Mouse (Mus musculus) CD4-positive, CD25-positive, alpha-beta regulatory T cell, adult 4 months (primary cell): ENCODE measurements around the gene Orai1. TPM values are rescaled to one million over a fixed set of nuclear protein-coding genes. Genes with fewer than 3 reads are reported as not detected.
"Not testable (repeated sequence)": the region's sequence is repeated elsewhere in the genome, so short reads cannot be mapped to it uniquely, and the experiment has no call there.

Source experiments
- ATAC-seq: one replicate; pipeline ENCODE4 v1.8.0; 2017
- polyA plus RNA-seq, 2 experiments: library from polyadenylated mRNA; unstranded; fragments of 100-300 nt; shearing (Covaris generic); gene quantifications; one replicate each; pipeline ENCODE4 v1.2.1; 2017

The Orai1 gene
- polyA plus RNA-seq, 2 experiments from 2014 or later: 4.2 to 8.1 TPM

DNA sequence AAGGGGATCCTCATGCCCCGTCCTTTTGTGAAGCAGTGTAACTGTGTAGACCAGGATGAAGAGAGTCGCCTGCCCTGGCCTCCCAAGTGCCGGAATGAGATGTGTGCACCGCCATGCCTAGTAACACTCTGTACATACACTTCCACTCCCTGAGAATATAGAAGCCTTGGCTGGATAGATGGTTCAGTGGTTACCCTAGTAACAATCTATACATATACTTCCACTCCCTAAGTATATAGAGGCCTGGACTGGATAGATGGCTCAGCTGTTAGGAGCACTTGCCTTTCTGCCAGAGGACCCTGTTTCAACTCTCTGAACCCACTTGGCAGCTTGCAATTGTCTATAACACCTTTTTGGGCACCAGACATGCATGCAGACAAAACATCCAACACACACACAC, 20.2 kb downstream of the Orai1 start:
- ATAC-seq: no peak

DNA sequence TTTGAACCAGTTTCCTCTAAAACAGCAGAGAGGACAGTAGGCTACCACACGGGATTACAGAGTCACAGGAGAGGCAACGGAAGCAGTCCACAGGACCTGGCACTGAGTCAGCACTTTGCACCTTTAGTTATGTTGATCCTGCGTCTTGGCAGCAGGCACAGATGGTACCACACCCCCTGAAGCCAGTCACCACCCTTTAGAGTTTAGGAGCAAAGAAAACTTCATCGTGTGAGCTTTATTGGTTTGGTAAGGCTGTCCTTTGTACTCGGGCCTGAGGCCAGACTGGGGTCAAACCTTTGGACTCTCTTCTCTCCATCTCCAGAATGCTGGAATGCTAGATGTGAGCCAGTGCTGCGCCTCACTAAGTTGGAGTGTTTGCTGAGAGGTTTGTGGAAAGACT, 20.7 kb downstream of the Orai1 start:
- ATAC-seq: peak; percentile 21

DNA sequence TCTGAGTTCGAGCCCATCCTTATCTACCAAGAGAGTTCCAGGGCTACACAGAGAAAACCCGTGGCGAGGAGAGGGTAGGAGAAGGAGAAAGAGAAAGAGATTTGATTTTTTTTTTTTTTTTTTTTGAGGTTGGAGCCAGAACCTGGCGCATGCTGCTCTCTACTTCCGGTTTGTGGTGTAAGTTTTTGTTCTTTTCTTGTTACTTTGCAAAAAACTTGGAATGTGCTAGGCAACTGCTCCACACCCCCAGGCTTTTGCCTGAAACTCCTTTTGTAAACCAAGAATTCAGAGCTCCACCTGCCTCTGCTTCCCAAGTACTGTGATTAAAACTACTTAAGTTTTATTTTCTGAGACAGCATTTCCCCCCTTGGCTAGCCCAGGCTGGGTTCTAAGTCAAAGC, 23.2 kb downstream of the Orai1 start:
- peak; percentile 23 for ATAC-seq

DNA sequence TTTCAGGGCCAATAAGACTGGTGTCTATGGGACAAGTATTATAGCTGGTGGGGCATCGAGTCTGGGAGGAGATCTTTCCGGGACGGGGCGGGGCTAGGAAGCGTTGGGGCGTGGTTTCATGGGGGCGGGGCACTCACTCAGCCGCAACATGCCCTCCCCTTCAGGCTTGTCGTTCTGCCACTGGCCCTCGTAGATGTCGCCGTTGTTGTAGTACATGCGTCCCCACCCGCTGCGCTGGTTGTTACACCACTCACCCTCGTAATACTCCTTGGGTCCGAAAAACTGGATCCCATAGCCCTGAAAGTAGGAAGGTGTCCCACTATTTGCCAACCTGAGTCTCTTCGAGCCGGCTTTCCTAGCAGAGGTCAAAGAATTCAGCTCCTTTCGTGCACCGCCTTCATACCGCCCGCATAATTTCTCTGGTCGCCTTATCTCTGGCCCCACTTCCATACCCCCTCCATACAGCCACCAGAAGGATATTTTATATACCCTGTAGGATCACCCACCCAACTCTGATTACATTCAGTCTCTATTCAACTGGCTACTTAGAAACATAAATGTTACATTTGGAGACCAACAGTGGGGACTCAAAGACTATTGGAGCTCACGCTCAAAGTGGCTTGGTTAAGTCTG, 24.4 kb downstream of the Orai1 start:
- ATAC-seq: peak; percentile 84

DNA sequence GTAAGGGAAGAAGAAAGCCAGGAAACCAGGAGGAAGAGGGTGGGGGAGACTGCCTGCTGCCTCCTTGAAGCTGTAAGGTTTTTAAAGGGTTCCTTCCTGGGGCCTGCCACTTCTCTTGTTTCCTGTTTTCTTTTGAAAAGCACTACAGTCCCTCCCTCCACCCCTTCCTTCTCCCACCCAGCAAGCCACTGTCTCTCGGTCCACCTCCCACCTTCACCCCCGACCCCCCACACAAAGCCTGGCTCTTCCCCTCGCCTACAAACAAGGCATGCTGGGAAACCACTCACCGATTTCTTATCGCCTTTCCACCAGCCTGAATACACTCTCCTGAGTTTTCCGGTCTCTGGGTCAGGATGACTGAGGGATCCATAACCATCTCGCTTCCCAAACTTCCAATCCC, 25.9 kb downstream of the Orai1 start:
- ATAC-seq: no peak

DNA sequence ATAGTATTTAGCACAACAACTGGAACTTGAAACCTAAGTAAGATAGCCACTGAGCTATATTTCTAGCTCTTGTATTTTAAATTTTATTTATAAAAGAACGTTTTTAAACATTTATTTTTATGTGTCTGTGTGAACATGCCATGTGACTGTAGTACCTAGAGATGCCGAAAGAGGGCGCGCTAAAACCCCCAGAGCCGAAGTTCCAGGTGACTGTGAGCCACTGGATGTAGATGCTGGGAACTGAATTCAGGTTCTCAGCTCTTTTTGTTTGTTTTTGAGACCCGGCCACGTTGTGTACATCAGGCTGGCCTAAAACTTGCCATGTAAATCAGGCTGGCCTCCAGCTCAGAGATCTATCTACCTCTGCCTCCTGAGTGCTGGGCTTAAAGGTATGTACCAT, 29.0 kb downstream of the Orai1 start:
- ATAC-seq: no peak

DNA sequence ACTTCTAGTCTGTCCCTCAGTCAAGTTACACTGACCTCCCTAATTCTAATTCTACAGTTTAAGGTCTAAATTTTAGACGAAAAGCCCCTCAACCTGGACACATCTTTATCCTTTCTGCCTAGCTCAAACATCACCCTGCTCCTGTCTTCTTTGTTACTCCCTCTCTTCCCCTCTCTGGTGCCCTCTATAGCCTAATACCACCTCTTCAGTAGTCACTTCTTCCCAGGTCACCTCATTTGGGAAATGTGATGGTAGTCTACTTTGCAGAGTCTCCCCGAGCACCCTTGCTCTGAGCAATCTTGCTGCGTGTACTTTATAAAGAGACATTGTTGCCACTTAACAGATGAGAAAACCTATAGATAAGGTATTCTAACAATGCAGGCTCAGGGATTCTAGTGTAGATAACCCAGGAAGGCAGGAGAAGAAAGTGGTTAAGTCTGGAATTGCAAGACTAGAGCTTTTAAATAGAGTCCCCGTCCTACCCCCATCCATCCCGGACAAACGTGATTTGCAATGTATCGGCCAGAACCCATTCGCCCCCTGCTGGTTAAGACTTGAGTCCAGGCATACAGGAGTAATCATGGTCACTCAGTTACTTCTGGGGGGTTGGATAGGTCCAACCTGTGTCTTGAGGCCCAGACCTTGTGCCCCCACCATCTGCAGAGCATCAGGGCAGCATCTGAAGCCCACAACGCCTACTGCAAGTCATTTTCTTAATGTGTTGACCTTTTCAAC, 30.9 kb downstream of the Orai1 start:
- peak; percentile 56 for ATAC-seq

DNA sequence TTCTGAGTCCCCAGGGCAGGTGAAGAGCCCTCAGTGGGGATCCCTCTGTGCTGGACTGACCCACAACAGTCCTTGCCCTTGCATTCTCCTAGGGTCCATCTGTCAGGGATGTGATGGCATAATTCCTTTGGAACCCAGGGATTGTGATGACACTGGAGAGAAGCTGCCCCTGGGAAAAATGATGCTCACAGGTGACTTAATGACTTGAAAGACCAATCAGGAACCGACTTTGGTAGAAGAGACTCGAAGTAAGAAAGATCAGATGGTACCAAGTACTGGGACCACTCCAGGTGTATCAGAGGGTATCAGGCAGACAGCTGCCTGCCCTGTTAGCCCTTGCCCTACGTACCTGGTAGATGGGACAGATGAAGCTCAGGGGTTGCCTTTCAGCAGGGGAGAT, 32.0 kb downstream of the Orai1 start, which contains the start of gene Morn3:
Gene Morn3 (minus strand): TSS at position 101 of the 400 bp plus-strand sequence.
- no peak for ATAC-seq

DNA sequence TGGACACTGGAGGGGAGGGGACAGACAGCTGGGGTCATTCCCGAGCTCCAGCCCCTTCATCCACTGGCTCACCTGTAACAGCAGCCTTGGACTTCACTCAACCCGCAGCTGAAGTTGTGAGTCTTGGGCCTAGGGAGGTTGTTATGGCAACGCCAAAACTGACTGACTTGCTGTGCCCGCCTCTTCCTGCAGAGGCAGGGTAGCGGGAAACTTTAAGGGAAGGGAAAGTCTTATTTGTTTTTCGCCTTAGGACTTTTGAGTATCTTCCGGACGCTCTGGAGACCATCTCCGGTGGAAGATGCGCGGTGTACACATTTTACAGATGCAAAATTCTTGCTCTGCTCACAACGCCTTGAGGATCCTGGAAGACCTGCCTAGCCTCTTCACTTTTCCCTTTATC, 34.4 kb downstream of the Orai1 start:
- ATAC-seq: peak; percentile 80

DNA sequence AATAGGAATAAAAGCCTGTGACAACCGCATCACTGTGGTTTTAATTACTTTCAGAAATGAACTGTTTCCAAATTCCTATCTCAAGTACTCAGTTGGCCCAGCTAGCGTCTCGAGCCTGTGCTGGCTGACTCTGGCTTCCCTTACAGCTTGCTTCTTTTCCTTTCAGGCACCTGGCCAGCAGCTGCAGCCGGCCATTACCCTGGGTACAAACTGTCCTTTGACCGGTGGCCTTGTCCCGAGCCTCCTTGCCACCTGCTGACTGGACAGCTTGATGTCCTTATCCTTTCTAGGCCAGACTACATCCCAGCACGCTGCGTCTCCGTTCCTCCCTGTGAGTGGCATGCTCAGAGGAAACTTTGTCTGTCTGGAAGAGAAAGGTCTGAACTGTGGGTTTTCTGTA, 36.0 kb downstream of the Orai1 start:
- no peak for ATAC-seq

DNA sequence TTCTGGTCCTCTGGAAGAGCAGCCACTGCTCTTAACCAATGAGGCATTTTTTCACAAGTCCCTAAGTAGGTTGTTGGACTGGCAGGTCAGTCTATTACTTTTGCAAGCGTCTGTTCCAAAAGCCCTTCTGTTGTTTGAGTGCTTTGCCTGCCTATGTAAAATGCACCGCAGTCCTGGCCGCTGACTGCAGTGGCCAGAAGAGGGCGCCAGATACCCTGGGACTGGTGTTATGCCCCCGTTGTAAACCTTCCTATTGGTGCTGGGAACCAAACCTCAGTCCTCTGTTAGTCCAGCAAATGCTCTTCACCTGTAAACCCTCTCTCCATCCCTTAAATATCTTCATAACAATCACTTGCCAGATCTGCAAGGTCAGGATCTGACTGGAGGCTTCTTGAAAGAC, 36.9 kb downstream of the Orai1 start:
- ATAC-seq: no peak

DNA sequence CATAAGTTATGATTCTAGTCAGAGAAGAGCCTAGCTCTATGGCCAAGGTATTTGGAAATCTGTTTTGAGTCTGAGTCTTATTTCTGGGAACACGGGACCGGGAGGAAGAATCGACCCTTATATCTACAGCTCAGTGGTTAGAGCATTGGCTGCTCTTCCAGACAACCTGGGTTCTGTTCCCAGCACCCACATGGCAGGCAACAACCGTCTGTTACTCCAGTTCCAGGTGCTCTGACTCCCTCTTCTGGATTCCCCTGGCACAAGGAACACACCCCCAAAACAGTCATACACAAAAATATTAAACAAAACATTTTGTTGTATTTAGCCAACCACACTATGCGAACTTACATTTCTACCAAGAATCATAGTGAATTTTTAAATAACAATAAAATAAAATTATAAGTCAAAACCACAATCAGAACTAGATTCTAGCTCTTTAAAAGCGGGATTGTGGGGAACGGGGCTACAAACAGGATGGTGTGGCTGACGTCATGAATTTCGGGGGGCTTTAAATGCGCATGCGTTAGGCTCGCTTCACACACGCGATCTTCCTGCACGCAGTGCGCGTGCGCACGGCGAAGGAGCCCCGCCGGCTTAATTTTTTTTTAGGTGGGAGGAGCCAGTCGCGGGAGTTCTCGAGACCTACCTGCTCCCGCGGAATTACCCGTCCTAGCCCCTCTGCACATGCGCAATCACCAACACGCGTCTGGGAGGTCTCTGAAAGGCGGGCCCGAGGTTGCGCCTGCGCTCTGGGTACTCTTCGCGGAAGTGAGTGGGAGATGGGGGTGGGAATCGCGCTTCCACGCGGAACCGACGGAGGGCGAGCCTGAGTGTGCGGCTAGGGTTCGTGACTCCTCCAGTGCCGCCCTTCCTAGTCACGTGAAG, 42.7 kb downstream of the Orai1 start:
- peak; percentile 96 for ATAC-seq

DNA sequence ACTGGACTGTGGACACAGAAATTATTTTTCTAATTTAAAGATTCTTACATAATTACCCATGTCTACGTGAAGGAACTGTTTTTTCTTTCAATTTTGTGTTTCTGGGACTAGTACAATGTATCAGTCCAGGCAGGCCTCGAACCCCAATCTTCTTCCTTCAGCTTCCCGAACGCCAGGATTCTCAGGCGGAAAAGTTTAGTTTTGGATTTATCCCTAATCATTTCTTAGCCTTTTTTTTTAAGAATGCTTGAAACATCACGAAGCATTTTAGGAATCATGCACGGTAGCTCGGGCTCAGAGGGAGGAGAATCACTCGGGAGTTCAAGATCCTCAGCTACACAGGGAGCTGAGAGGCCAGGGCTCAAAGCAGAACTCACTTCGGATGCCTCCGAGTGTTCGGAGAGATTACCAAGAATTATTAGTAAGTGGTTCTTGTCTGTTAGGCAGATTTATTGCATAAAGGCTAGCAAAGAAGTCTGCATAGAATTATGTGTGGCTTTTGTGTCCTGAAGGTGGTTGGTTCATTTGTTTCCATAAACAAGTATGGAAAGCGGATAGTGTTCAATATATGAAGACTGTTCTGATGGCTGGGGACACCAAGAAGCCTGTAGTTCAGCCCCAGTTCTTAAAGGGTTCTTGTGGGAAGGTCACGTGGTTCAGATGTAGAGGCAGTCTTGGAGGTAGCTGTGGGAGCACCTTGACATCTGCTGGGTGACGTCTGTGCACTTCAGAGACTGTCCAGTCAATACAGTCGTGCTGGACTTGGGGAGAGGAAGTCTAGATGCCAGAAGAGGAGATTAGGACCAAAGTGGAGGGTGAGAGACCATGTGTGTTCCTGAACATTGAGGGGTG, 43.6 kb downstream of the Orai1 start:
- ATAC-seq: no peak

DNA sequence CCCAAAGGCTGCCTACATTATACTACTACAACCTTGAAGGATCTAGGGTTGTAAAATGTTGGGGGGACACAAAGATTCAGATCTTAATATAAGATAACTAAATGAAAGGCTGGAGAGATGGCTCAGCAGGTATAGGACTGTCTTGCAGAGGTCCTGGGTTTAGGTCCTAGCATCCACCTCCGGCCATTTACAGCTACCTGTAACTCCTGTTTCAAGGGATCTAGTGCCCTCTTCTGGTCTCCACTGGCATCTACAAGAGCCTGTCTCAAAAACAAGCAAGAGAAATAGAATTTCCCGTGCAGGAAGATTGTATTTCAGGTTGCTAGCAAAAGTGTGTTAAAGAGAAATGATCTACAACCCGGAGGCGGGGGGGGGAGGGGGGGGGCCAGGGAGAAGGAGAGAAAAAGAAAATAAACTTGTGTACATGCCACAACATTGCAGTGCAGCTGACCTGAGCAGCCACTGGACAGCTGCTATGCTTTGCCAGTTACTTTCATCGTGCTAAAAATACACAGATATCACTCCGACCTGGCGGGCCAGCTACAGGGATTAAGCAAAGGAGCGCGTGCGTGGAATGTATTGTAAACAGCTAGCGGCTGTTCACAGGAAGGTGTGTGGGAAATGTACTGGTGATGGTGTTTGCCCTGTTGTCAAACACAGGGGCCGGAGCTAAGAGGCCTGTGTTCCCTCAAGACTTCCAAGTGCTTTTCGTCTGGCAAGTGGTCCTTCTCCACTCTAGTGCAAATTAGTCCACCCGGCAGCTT, 45.1 kb downstream of the Orai1 start:
- ATAC-seq: no peak

DNA sequence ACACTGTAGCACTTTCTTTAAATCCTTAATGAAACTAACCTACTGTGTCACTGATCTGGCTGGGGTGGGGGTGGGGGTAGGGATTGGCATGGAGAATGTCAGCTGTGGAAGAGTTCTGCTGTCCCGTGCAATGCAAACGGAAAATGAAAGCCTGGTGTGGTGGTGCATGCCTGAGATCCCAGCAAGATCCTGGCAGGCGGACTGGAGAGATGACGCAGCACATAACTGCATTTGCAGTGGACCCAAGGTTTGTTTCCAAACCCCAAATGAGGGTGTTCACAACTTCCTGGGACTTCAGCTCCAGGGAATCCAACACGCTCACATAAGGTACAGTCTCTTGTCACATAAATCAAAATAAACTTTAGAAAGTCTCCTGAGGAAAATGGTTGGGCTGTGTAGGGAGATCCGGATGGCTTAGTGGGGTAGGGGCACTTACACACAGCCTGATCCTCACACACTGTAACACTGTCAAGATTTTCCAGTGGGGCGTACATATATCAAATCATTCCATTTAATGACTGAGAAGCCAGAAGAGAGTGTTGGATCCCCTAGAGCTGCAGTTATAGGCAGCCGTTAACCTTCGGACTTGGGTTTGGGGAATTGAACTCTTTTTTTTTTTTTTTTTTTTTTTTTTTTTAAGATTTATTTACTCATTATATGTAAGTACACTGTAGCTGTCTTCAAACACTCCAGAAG, 46.0 kb downstream of the Orai1 start:
- no peak for ATAC-seq

DNA sequence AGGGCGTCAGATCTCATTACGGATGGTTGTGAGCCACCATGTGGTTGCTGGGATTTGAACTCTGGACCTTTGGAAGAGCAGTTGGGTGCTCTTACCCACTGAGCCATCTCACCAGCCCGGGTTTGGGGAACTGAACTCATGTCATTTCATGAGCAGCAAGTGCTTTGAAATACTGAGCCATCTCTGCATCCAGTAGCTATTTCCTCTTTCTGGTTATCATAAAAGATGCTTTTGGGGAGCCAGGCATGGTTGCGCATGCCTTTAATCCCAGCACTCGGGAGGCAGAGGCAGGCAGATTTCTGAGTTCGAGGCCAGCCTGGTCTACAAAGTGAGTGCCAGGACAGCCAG, 46.5 kb downstream of the Orai1 start:
- ATAC-seq: not testable (repeated sequence)

DNA sequence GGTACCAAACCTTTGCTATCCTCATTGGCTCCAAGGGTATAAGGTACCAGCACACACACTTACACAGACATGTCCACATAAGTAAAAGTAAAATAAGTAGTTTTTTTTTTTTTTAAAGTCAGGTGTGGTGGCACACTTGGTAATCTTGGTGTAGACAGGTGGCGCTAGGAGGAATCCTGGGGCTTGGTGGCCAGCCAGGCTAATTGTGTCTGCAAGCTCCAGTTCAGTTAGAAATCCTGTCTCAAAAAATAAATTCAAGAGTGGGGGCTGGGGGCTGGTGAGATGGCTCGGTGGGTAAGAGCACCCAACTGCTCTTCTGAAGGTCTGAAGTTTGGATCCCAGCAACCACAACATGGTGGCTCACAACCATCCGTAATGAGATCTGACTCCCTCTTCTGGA, 48.3 kb downstream of the Orai1 start:
- ATAC-seq: no peak

DNA sequence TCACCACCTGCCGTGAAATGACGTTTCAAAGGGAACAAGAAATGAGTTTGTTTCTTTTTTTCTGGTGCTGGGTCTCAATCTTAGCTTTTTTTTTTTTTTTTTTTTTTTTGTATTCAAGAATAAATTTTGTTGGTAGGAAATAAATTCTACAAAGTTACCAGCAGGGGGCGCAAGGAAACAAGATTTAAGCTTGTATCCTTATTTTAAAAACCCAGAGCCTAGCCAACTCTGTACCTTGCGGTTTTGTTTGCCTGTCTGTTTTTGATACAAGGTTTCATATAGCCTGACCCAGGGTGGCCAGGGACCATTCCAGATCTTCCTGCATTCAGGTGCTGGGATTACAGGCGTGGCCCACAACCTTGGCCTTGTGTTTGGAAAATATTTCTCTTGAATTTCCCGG, 49.3 kb downstream of the Orai1 start:
- ATAC-seq: peak; percentile 66

DNA sequence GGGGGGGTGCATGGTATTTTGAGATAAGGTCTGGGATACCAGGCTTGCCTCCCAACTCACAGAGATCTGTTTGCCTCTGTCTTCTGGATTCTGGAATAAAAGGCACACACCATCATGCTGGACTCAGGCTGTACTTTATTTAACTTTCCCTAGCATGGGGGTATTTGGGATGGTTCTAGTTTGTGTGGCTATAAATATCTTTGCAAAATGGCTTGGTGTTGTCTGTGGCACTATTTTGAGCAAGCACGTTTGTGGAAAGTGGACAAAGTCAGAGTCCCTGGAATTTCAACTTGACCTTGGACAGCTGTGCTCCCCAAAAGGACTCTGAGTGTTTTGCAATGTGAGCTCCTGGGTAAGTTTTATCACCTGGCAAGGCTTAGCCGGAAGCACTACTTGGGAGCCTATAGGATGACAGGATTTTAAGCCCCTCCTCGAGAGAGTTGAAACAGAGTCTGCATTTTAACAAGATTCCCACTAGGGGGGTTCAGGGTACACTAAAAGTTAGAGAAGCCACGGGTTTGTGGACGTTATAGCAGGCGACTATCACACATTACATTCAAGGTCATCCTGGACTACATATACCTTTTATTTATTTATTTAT, 52.6 kb downstream of the Orai1 start:
- peak; percentile 93 for ATAC-seq

DNA sequence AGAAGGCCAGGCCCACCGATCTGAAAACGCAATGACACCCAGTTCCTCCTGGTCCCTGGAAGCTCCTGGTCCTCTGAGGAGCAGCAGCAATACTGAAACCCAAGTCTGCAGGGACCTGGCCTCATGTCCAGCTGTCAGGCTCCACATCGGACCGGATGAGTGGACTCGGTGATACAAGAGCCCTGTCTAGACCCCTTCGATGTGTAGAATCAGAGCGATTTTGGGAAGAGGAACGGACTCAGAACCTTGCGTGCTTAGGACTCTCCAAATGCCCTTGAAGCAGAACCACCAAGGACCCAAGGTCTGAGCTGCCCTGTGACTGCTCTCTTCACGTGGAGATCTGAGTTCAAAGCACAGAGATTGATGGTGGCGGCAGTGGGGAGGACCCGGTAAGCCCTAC, 53.2 kb downstream of the Orai1 start, which contains the start of gene Tmem120b:
Gene Tmem120b (plus strand): TSS at position 301 of the 400 bp plus-strand sequence.
- no peak for ATAC-seq

DNA sequence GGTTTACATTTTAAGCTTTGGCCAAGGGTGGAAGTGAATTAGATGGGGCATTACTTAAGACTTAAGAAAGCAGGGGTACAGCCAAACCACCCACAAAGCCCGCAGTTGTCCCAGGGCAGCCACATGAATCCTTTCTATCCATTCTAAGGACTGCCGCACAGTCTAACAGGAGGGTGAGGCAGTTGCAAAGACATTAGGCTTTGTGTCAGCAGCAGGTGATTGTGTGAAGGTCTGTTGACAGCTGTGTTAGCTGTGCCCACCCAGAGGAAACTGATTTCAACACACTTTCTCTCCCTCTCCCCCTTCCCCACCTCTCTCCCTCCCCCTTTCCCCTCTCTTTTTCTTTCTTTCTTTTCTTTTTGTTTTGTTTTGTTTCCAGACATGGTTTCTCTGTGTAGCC, 53.8 kb downstream of the Orai1 start:
- no peak for ATAC-seq
